Mouse (Mus musculus) olfactory bulb, adult 2 months (tissue): ENCODE measurements around the gene Vsnl1. TPM values are rescaled to one million over a fixed set of nuclear protein-coding genes. Genes with fewer than 3 reads are reported as not detected.

Source experiments
- H3K27ac ChIP-seq: fragments of 200-500 bp; 2 replicates; pipeline ENCODE4 v1.5.1; 2012; ENCODE audit warnings: low read depth, low read length; ENCODE audit not compliant: insufficient read depth
- H3K4me1 ChIP-seq: fragments of 200-500 bp; 2 replicates; pipeline ENCODE4 v1.6.1; 2012; ENCODE audit warnings: low read length; ENCODE audit not compliant: control insufficient read depth, insufficient read depth
- H3K4me3 ChIP-seq: fragments of 200-500 bp; 2 replicates; pipeline ENCODE4 v1.5.1; 2012; ENCODE audit warnings: mild to moderate bottlenecking, low read depth, low read length, moderate library complexity; ENCODE audit not compliant: insufficient read depth
- CTCF ChIP-seq: fragments of 200-500 bp; IDR thresholded peaks from 2 replicates; pipeline ENCODE4 v1.5.1; 2012; ENCODE audit warnings: low read depth, mild to moderate bottlenecking, low read length, moderate library complexity; ENCODE audit not compliant: insufficient read depth
- POLR2A ChIP-seq: fragments of 200-500 bp; IDR thresholded peaks from 2 replicates; pipeline ENCODE4 v1.6.1; 2012; ENCODE audit warnings: mild to moderate bottlenecking, low read depth, low read length, moderate library complexity; ENCODE audit not compliant: insufficient read depth
- WGBS: fragments of 180-500 bp; shearing (Covaris S2); methylation state at CpG from one replicate; pipeline ENCODE4 v1.1.7; 2018; 5-methylcytosine and 5-hydroxymethylcytosine counted together
- polyA plus RNA-seq: library from polyadenylated mRNA; stranded (reverse); fragments of >200 nt; gene quantifications from 2 replicates; pipeline ENCODE4 v1.2.4, GENCODE M21; 2012; ENCODE audit warnings: low replicate concordance; ENCODE audit not compliant: missing spikeins, insufficient read depth, insufficient read length

Vsnl1 gene
- polyA plus RNA-seq, 1 experiment, result 181 TPM

- Histone ChIP-seq H3K27ac (peak overlapping the region; percentile 20), H3K4me3 (peak overlapping the region; percentile 49), H3K4me1 (peaks cover 14% of the 10 kb centered on the region)
- WGBS, result 6% methylated on average over 15 of the region's 15 CpGs
- TF ChIP-seq POLR2A (no peak), CTCF (no peak)
Observed at GRCm38 (mm10) chr12:11435246-11436022, 979 bp downstream of the Vsnl1 start.

DNA sequence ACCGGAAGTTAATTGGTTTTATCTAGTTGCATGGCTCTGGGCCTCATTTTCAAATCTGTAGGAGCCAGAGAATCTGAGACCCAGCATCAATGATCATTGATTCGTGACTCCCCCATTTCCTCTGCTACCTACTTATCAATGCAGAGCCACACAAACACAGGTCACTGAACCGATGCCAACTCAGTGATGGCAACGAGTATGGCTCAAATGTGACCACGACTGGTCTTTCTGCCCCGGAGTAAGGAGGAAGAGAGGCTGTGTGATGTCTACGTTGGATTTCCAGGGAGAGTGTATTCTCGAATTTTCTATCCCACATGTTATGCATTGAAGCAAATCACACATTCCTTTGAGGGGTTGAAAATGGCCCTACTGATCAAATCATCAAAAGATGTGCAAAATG lies 2.0 kb downstream of the Vsnl1 start:
- TF ChIP-seq CTCF, result no peak
- no peak for TF ChIP-seq POLR2A
- WGBS, result 70% methylated on average over 8 of the region's 8 CpGs

DNA sequence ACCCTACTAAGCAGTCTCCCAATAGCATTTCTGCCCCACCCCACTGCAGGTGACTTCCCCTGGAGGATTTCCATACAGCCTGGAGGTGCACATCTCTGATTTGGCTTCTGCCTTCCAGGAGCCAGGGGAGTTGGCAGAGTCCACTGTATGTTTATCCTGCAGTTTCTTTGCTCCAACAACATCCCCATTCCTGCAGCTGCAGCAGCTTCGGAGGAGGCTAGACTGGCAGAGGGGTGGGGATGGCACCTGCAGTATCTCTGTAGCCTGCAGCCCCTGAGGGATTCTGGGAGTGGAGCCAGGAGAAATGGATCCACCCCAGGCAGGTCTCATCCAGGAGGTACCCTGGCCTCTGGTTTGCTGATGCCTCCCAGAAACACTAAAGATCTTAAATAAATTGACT lies 2.7 kb downstream of the Vsnl1 start:
- no peak overlapping the region; the same call in 1 of the 2 replicates for H3K27ac ChIP-seq
- WGBS, result 11% methylated on average over 1 of the region's 1 CpGs
- TF ChIP-seq CTCF, result no peak
- TF ChIP-seq POLR2A, result no peak
- H3K4me3 ChIP-seq, result peak overlapping the region; percentile 1; the same call in 1 of the 2 replicates
- peaks cover 14% of the 10 kb centered on the region for H3K4me1 ChIP-seq

More for the DNA sequence above, 2.0 kb downstream of the Vsnl1 start:
- Histone ChIP-seq H3K27ac (no peak overlapping the region), H3K4me1 (peaks cover 14% of the 10 kb centered on the region), H3K4me3 (no peak overlapping the region; the same call in 1 of the 2 replicates)

- TF ChIP-seq CTCF, result no peak
- no peak for TF ChIP-seq POLR2A
- Histone ChIP-seq H3K4me3 (no peak overlapping the region), H3K27ac (no peak overlapping the region), H3K4me1 (peaks cover 14% of the 10 kb centered on the region)
- WGBS, result 79% methylated on average over 1 of the region's 1 CpGs
Observed at GRCm38 (mm10) chr12:11433126-11433525, 3.3 kb downstream of the Vsnl1 start.

- TF ChIP-seq POLR2A, result no peak
- TF ChIP-seq CTCF, result no peak
- 31% methylated on average over 4 of the region's 4 CpGs for WGBS
- Histone ChIP-seq H3K27ac (no peak overlapping the region), H3K4me1 (no peaks in the 10 kb centered on the region), H3K4me3 (no peak overlapping the region)
Observed at GRCm38 (mm10) chr12:11427396-11427795, 9.0 kb downstream of the Vsnl1 start.

GRCm38 (mm10) chr12:11418112-11418511 lies 18.3 kb downstream of the Vsnl1 start:
- Histone ChIP-seq H3K4me1 (no peaks in the 10 kb centered on the region), H3K27ac (no peak overlapping the region), H3K4me3 (no peak overlapping the region)
- TF ChIP-seq CTCF (no peak), POLR2A (no peak)
- 85% methylated on average over 6 of the region's 6 CpGs for WGBS

DNA sequence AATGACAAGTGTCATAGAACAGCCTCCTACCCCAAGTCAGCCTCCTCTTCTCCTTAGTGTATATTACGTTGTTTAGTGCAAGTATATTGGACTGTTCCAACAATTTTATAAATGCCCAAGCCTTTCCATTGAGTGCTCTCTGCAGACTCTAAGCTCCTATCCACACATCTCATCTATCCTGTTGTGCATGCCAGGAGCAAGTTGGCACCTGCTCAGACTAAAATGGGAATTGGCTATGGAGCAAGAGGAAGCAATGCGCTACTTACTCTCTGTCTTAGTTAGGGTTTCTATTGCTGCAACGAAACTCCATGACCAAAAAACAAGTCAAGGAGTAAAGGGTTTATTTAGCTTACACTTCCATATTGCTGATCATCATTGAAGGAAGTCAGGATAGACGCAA lies 28.7 kb downstream of the Vsnl1 start:
- WGBS, result 77% methylated on average over 4 of the region's 4 CpGs
- H3K27ac ChIP-seq, result no peak overlapping the region
- H3K4me3 ChIP-seq, result no peak overlapping the region
- TF ChIP-seq CTCF (no peak), POLR2A (no peak)
- H3K4me1 ChIP-seq, result no peaks in the 10 kb centered on the region

DNA sequence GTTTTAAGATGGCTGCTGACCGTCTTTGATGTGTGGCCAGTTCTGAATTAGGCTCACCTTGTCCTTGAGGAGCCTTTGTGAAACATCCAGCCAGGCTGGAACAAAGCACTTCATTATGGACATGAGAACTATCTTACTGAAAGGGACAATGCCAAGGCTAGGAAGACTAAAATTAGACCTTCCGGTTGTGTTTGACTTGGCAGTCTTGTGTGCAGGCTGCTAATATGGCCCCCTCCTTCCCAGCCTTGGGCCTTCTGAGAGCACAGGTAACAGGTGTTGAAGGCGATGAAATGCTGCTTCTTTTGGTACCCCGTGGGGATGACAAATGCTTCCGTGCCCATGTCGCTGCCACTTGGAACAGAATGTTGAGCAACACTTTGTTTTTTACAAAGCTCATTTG lies 37.6 kb downstream of the Vsnl1 start:
- no peak overlapping the region for H3K27ac ChIP-seq
- H3K4me1 ChIP-seq, result no peaks in the 10 kb centered on the region
- TF ChIP-seq POLR2A (no peak), CTCF (no peak)
- no peak overlapping the region for H3K4me3 ChIP-seq
- 89% methylated on average over 6 of the region's 6 CpGs for WGBS

- Histone ChIP-seq H3K27ac (no peak overlapping the region), H3K4me1 (no peaks in the 10 kb centered on the region), H3K4me3 (no peak overlapping the region)
- WGBS, result 88% methylated on average over 5 of the region's 5 CpGs
- TF ChIP-seq POLR2A, result no peak
Observed at GRCm38 (mm10) chr12:11397029-11397428, 39.4 kb downstream of the Vsnl1 start.
